Mouse (Mus musculus) ES-E14 (cell line): Measurements from ENCODE around the gene Gm11111. TPM values are rescaled to one million over a fixed set of nuclear protein-coding genes. Genes with fewer than 3 reads are reported as not detected.
"Not testable (repeated sequence)": the region's sequence is repeated elsewhere in the genome, so short reads cannot be mapped to it uniquely, and the experiment has no call there.

ENCODE experiments used
- DNase-seq: peaks from one replicate; pipeline ENCODE4 v3.0.0-alpha.2; 2013; ENCODE audit warnings: low read depth, low spot score
- H3K27ac ChIP-seq: 2 replicates; pipeline ENCODE4 v1.5.1; 2012; ENCODE audit warnings: low read depth, mild to moderate bottlenecking, low read length, moderate library complexity, mixed read lengths; ENCODE audit not compliant: poor library complexity, insufficient read depth, severe bottlenecking
- H3K36me3 ChIP-seq: 2 replicates; pipeline ENCODE4 v1.6.1; 2012; ENCODE audit warnings: mild to moderate bottlenecking, low read length, moderate library complexity, mixed read lengths; ENCODE audit not compliant: control insufficient read depth, poor library complexity, insufficient read depth, severe bottlenecking
- H3K4me1 ChIP-seq, 2 experiments: fragments of 150-350 bp in 1 of 2; sonication (generic) in 1 of 2; 2 replicates each; pipeline ENCODE4 v1.6.1; 2012; ENCODE audit warnings: low read length in 2 of 2, mild to moderate bottlenecking in 1 of 2, mixed read lengths in 1 of 2; ENCODE audit not compliant: control insufficient read depth in 2 of 2, insufficient read depth in 2 of 2, poor library complexity in 1 of 2
- H3K4me3 ChIP-seq, 2 experiments: fragments of 150-350 bp in 1 of 2; sonication (generic) in 1 of 2; 2 replicates each; pipeline ENCODE4 v1.5.1; 2012; ENCODE audit warnings: low read length in 2 of 2, low read depth in 1 of 2, mild to moderate bottlenecking in 1 of 2, mixed read lengths in 1 of 2; ENCODE audit not compliant: insufficient read depth in 1 of 2, poor library complexity in 1 of 2, severe bottlenecking in 1 of 2
- H3K9ac ChIP-seq: 2 replicates; pipeline ENCODE4 v1.6.1; 2012; ENCODE audit warnings: low read depth, mild to moderate bottlenecking, low read length, mixed read lengths; ENCODE audit not compliant: poor library complexity, insufficient read depth, severe bottlenecking
- H3K9me3 ChIP-seq: fragments of 150-350 bp; sonication (generic); 2 replicates; pipeline ENCODE4 v1.6.1; 2012; ENCODE audit warnings: low read depth, mild to moderate bottlenecking, low read length; ENCODE audit not compliant: control insufficient read depth, insufficient read depth
- CHD2 ChIP-seq: IDR thresholded peaks from 2 replicates; pipeline ENCODE4 v1.6.1; 2014; ENCODE audit warnings: mild to moderate bottlenecking, low read depth, low read length, inconsistent platforms
- HCFC1 ChIP-seq: IDR thresholded peaks from 2 replicates; pipeline ENCODE4 v1.6.1; 2012; ENCODE audit warnings: low read length, inconsistent platforms, borderline replicate concordance; ENCODE audit not compliant: insufficient read depth
- MAFK ChIP-seq: IDR thresholded peaks from 2 replicates; pipeline ENCODE4 v1.6.1; 2014; ENCODE audit warnings: mild to moderate bottlenecking, low read depth, low read length, inconsistent platforms; ENCODE audit not compliant: insufficient read depth
- ZC3H11A ChIP-seq: IDR thresholded peaks from 2 replicates; pipeline ENCODE4 v1.6.1; 2012; ENCODE audit warnings: low read depth, mild to moderate bottlenecking, inconsistent platforms, low read length, borderline replicate concordance
- ZNF384 ChIP-seq: IDR thresholded peaks from 2 replicates; pipeline ENCODE4 v1.6.1; 2012; ENCODE audit warnings: low read depth, low read length, inconsistent platforms
- in situ Hi-C, 2 experiments: fragments of 600-800 bp; cut with MboI; formaldehyde crosslinking; loops; one replicate each; pipeline ENCODE4 v1.15.1; 2025; ENCODE audit warnings: low sequenced_read_pairs in 2 of 2, inconsistent platforms in 1 of 2; ENCODE audit not compliant: unreplicated experiment in 2 of 2
- total RNA-seq: library from RNA; depleted of rRNA; stranded (reverse); fragments of 300-350 nt; gene quantifications from 2 replicates; pipeline ENCODE4 v1.2.3, GENCODE M21; 2012

Gene Gm11111
- total RNA-seq, 1 experiment: not detected

GRCm38 (mm10) chr5:98575471-98575834, 23.0 kb downstream of the Gm11111 start:
- DNase-seq: no peak
- Histone ChIP-seq H3K36me3 (no peaks in the 10 kb centered on the region), H3K4me3 (no peak overlapping the region), H3K9me3 (no peaks in the 10 kb centered on the region), H3K27ac (no peak overlapping the region), H3K9ac (no peak overlapping the region), H3K4me1 (no peaks in the 10 kb centered on the region)
- in situ Hi-C loops: no loop called here
- TF ChIP-seq ZNF384: no peak
- TF ChIP-seq CHD2: no peak
- no peak for TF ChIP-seq HCFC1
- TF ChIP-seq MAFK: no peak
- TF ChIP-seq ZC3H11A: no peak

- H3K4me3 ChIP-seq, H3K27ac ChIP-seq, DNase-seq, H3K36me3 ChIP-seq, H3K9ac ChIP-seq, in situ Hi-C loops, H3K9me3 ChIP-seq, H3K4me1 ChIP-seq: not testable (repeated sequence)
These were observed 24.0 kb downstream of the Gm11111 start for GRCm38 (mm10) chr5:98576538-98576937.

GRCm38 (mm10) chr5:98578398-98578797, 25.9 kb downstream of the Gm11111 start:
- DNase-seq: no peak
- no peaks in the 10 kb centered on the region for H3K36me3 ChIP-seq
- no peak overlapping the region for H3K9ac ChIP-seq
- H3K4me3 ChIP-seq: no peak overlapping the region
- H3K4me1 ChIP-seq: no peaks in the 10 kb centered on the region
- H3K9me3 ChIP-seq: no peaks in the 10 kb centered on the region
- TF ChIP-seq MAFK: no peak
- TF ChIP-seq HCFC1: no peak
- no peak for TF ChIP-seq ZC3H11A
- TF ChIP-seq CHD2: no peak
- TF ChIP-seq ZNF384: no peak
- H3K27ac ChIP-seq: no peak overlapping the region
- in situ Hi-C loops: no loop called here

GRCm38 (mm10) chr5:98580811-98581210, 28.3 kb downstream of the Gm11111 start:
- H3K9ac ChIP-seq: no peak overlapping the region
- TF ChIP-seq CHD2 (no peak), ZNF384 (no peak), MAFK (no peak), HCFC1 (no peak)
- no peak overlapping the region for H3K4me3 ChIP-seq
- in situ Hi-C loops: no loop called here
- H3K36me3 ChIP-seq: no peaks in the 10 kb centered on the region
- H3K9me3 ChIP-seq: no peaks in the 10 kb centered on the region
- DNase-seq: no peak
- H3K4me1 ChIP-seq: no peaks in the 10 kb centered on the region
- H3K27ac ChIP-seq: no peak overlapping the region

- no peak overlapping the region for H3K9ac ChIP-seq
- TF ChIP-seq CHD2 (no peak), HCFC1 (no peak), ZNF384 (no peak), MAFK (no peak), ZC3H11A (no peak)
- in situ Hi-C loops: no loop called here
- no peak overlapping the region for H3K4me3 ChIP-seq
- H3K9me3 ChIP-seq: no peaks in the 10 kb centered on the region
- no peaks in the 10 kb centered on the region for H3K4me1 ChIP-seq
- no peaks in the 10 kb centered on the region for H3K36me3 ChIP-seq
- no peak for DNase-seq
- H3K27ac ChIP-seq: no peak overlapping the region
These were observed 29.6 kb downstream of the Gm11111 start for GRCm38 (mm10) chr5:98582051-98582450.
